Mouse (Mus musculus) embryonic facial prominence, embryonic 14.5 days (tissue): ENCODE measurements around the gene Foxj3. TPM values are rescaled to one million over a fixed set of nuclear protein-coding genes. Genes with fewer than 3 reads are reported as not detected.
"Not testable (repeated sequence)": the region's sequence is repeated elsewhere in the genome, so short reads cannot be mapped to it uniquely, and the experiment has no call there.

Source experiments
- ATAC-seq: fragments of 200-750 bp; cut with Nextera tagmentation; 2 replicates; pipeline ENCODE4 v1.8.0; 2017; ENCODE audit warnings: low read depth, moderate number of reproducible peaks, moderate TSS enrichment
- DNase-seq: peaks from one replicate; pipeline ENCODE4 v3.0.0-alpha.2; 2015; ENCODE audit warnings: low spot score
- H3K27ac ChIP-seq: fragments of 300-500 bp; sonication (generic); replicated peaks from 2 replicates; pipeline ENCODE4 v1.5.1; 2014; ENCODE audit warnings: low read depth, mild to moderate bottlenecking, low read length, moderate library complexity
- H3K27me3 ChIP-seq: fragments of 300-500 bp; sonication (generic); replicated peaks from 2 replicates; pipeline ENCODE4 v1.6.1; 2014; ENCODE audit warnings: low read length; ENCODE audit not compliant: control insufficient read depth, insufficient read depth
- H3K36me3 ChIP-seq: fragments of 300-500 bp; sonication (generic); 2 replicates; pipeline ENCODE4 v1.6.1; 2014; ENCODE audit warnings: low read length, mixed read lengths; ENCODE audit not compliant: control insufficient read depth, insufficient read depth
- H3K4me1 ChIP-seq: fragments of 300-500 bp; sonication (generic); 2 replicates; pipeline ENCODE4 v1.6.1; 2014; ENCODE audit warnings: antibody characterized with exemption, low read length; ENCODE audit not compliant: control insufficient read depth, insufficient read depth
- H3K4me2 ChIP-seq: fragments of 300-500 bp; sonication (generic); 2 replicates; pipeline ENCODE4 v1.6.1; 2014; ENCODE audit warnings: low read depth, mild to moderate bottlenecking, low read length, moderate library complexity, mixed read lengths
- H3K4me3 ChIP-seq: fragments of 300-500 bp; sonication (generic); 2 replicates; pipeline ENCODE4 v1.5.1; 2014; ENCODE audit warnings: low read depth, mild to moderate bottlenecking, low read length
- H3K9ac ChIP-seq: fragments of 300-500 bp; sonication (generic); 2 replicates; pipeline ENCODE4 v1.6.1; 2014; ENCODE audit warnings: low read depth, mild to moderate bottlenecking, low read length, moderate library complexity, mixed read lengths
- H3K9me3 ChIP-seq: fragments of 300-500 bp; sonication (generic); 2 replicates; pipeline ENCODE4 v1.6.1; 2016; ENCODE audit warnings: low read length; ENCODE audit not compliant: control insufficient read depth
- WGBS: fragments of 180-500 bp; shearing (Covaris S2); extraction: QIAGEN DNeasy Blood & Tissue Kit; methylation state at CpG from one replicate; pipeline ENCODE4 v1.1.7; 2014; 5-methylcytosine and 5-hydroxymethylcytosine counted together
- polyA plus RNA-seq: library from polyadenylated mRNA; unstranded; fragments of >200 nt; fragmentation: Nextera tagmentation; extraction: Ambion mirVana; gene quantifications from 2 replicates; pipeline ENCODE4 v1.2.1, GENCODE M21; 2014

Gene Foxj3
- 25.1 and 27.8 TPM in 2 replicates for polyA plus RNA-seq

DNA sequence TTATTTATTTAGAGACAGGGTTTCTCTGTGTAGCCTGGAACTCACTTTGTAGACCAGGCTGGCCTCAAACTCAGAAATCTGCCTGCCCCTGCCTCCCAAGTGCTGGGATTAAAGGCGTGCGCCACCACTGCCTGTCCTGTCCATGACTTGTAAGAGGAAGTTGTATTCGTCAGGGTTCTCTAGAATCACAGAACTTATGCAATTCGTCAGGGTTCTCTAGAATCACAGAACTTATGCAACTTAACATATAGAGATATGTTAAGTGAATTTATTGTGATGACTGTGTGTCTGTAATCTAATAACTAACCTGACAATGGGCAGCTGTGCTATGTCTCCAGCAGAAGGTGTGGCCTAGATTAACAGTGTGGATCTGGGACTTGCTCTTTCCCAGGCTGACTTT lies at the start of gene Foxj3:
TSS of gene Foxj3 (plus strand) at position 390 of the 400 bp plus-strand sequence.
- H3K9ac ChIP-seq, DNase-seq: not testable (repeated sequence)

DNA sequence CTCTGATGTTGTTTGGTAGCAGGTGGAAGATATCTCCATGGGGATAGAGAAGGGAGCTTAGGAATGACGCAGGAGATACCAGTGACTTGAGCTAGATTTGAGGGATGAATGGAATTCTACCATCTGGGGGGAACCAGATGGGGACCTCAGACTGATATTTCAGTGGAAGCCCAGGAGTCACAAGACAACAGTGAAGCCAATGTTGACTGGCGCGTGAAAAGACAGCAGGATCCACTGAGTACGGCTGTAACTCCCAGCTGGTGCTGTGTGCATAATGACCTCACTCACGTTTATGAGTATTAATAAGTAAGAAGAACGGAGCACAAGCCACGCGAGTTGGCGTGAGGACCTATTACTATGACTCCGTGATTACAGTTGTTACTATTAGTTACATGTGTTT lies 47.1 kb upstream of the Foxj3 start:
- no peak for DNase-seq
- Histone ChIP-seq H3K27me3 (peaks cover 38% of the 10 kb centered on the region), H3K4me1 (peaks cover 5% of the 10 kb centered on the region; the same call in 1 of the 2 replicates), H3K36me3 (no peaks in the 10 kb centered on the region), H3K4me2 (no peak overlapping the region), H3K27ac (no peak overlapping the region), H3K4me3 (no peak overlapping the region), H3K9ac (no peak overlapping the region), H3K9me3 (peaks cover 4% of the 10 kb centered on the region; the same call in 1 of the 2 replicates)
- 92% methylated on average over 10 of the region's 10 CpGs for WGBS
- ATAC-seq, result no peak

More for the DNA sequence above, at the start of gene Foxj3:
- H3K4me3 ChIP-seq, H3K36me3 ChIP-seq, H3K27me3 ChIP-seq, H3K27ac ChIP-seq, H3K4me2 ChIP-seq, H3K9me3 ChIP-seq, ATAC-seq: not testable (repeated sequence)
- 91% methylated on average over 4 of the region's 4 CpGs for WGBS
- peaks cover 12% of the 10 kb centered on the region for H3K4me1 ChIP-seq

DNA sequence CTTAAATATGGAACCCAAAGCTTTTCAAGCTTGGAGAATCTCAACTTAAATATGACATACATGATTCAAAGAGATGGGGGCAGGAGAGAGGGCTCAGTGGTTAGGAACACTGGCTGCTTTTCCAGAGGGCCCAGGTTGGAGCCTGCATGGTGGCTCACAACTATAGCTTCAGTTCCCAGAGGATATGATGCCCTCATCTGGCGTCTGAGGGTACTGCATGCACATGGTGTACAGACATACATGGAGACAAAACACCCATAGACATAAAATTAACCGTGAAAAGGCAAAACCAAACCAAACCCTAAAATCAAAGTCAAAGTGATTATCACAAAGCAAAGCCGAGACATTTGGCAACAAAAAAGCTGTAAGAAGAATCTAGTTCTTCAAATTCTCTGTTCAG lies 46.0 kb upstream of the Foxj3 start:
- no peak overlapping the region for H3K4me3 ChIP-seq
- no peak overlapping the region for H3K4me2 ChIP-seq
- 69% methylated on average over 3 of the region's 3 CpGs for WGBS
- ATAC-seq (no peak), DNase-seq (no peak)
- no peak overlapping the region for H3K27ac ChIP-seq
- H3K27me3 ChIP-seq, result peaks cover 39% of the 10 kb centered on the region
- H3K4me1 ChIP-seq, result peaks cover 5% of the 10 kb centered on the region; the same call in 1 of the 2 replicates
- H3K9ac ChIP-seq, result no peak overlapping the region
- H3K9me3 ChIP-seq, result peaks cover 4% of the 10 kb centered on the region; the same call in 1 of the 2 replicates
- H3K36me3 ChIP-seq, result no peaks in the 10 kb centered on the region

DNA sequence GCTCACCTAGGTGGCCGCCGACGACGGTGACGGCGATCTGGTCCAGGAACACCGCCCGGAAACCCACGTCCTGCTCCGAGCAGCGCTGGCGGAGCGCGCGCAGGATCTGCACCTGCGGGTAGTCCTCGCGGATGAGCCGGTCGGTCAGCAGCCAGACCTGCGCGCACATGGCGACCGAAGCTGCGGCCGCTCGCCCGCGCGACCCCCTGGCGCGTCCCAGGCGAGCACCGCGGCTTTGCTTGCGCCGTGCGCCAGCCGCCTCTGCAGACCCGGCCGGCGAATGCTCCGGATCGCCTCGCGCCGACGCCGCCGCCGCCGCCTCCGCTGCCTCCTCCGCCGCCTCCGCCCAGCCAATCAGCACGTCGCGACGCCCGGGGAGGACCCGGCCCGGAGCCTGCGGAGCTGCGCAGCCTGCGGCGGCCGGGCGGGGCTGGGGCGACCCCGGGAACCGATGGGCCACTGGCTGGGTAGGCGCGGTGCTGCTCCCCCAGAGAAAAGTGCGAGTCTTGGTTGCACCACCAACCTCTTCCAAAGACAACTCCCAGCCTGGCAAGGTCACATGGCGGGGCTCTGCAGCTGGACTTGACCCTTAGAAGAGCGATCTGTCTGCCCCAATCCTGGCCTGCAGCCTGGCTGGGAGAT lies 44.4 kb upstream of the Foxj3 start, which contains the start of gene Rimkla:
TSS of gene Rimkla (minus strand) at position 338 of the 642 bp plus-strand sequence.
- Histone ChIP-seq H3K4me3 (peak within 1 kb of the TSS; percentile 62), H3K27me3 (peaks cover 39% of the 10 kb centered on the region), H3K9ac (peak within 1 kb of the TSS; percentile 58), H3K27ac (no peak within 1 kb of the TSS), H3K36me3 (no peaks in the 10 kb centered on the region), H3K9me3 (peaks cover 4% of the 10 kb centered on the region; the same call in 1 of the 2 replicates), H3K4me2 (peak within 1 kb of the TSS; percentile 92), H3K4me1 (peaks cover 5% of the 10 kb centered on the region; the same call in 1 of the 2 replicates)
- 0% methylated on average over 17 of the region's 77 CpGs for WGBS
- ATAC-seq (peak; percentile 95), DNase-seq (peak; percentile 61)

DNA sequence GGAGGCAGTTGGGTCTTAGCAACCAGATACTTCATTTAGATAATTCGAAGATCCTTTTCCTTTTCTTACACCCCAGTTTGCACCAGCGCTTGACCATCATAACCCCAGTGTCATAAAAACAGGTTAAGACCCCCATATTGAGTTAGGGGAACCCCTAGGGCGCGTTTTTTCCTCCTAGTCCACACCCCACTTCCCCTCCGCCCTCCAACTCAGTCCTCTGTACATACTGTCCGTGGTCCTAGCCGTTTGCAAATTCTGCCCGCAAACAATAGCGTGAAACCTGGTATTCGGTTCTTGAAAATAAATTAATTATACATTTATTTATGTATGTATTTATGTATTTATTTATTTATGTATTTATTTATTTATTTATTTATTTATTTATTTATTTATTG lies 43.9 kb upstream of the Foxj3 start:
- Histone ChIP-seq H3K4me1 (peaks cover 5% of the 10 kb centered on the region; the same call in 1 of the 2 replicates), H3K9me3 (peaks cover 4% of the 10 kb centered on the region; the same call in 1 of the 2 replicates), H3K27me3 (peaks cover 39% of the 10 kb centered on the region), H3K36me3 (no peaks in the 10 kb centered on the region), H3K9ac (no peak overlapping the region), H3K4me3 (peak overlapping the region; percentile 62), H3K27ac (no peak overlapping the region), H3K4me2 (peak overlapping the region; percentile 92)
- WGBS, result 38% methylated on average over 10 of the region's 10 CpGs
- ATAC-seq (no peak), DNase-seq (no peak)

DNA sequence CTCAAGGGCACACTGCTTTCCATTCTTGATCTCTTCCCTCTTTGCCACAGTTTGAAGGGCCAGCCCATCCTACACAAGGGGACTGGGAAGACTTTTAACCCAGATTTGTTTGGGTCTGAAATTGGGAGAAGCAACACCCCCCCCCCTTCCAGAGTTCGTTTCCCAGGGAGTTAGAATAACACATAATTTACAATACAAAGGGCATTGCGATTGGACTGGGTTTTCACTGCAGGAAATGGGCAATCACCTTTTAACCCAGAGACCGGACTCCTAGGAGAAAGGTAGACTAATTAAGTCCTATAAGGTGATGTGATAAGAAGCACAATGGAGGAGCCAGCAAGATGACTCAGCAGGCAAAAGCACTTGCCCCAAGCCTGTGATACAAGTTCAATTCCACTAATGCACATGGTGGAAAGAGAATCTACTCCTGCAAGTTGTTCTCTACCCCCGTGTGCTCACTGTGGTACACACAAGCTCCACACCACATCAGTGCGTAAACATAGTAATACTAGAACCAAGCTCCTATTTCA lies 38.4 kb upstream of the Foxj3 start:
- H3K4me3 ChIP-seq, result no peak overlapping the region
- H3K27me3 ChIP-seq, result peaks cover 12% of the 10 kb centered on the region
- H3K27ac ChIP-seq, result no peak overlapping the region
- H3K4me1 ChIP-seq, result no peaks in the 10 kb centered on the region
- no peak overlapping the region for H3K4me2 ChIP-seq
- H3K9me3 ChIP-seq, result no peaks in the 10 kb centered on the region
- no peaks in the 10 kb centered on the region for H3K36me3 ChIP-seq
- no peak for ATAC-seq
- no peak for DNase-seq
- 54% methylated on average over 5 of the region's 5 CpGs for WGBS
- H3K9ac ChIP-seq, result no peak overlapping the region

GRCm38 (mm10) chr4:119511591-119511990 lies 25.2 kb upstream of the Foxj3 start:
- H3K4me1 ChIP-seq, result no peaks in the 10 kb centered on the region
- no peak overlapping the region for H3K9ac ChIP-seq
- H3K4me2 ChIP-seq, result no peak overlapping the region
- no peaks in the 10 kb centered on the region for H3K36me3 ChIP-seq
- 62% methylated on average over 2 of the region's 2 CpGs for WGBS
- no peak overlapping the region for H3K4me3 ChIP-seq
- no peak overlapping the region for H3K27ac ChIP-seq
- no peaks in the 10 kb centered on the region for H3K27me3 ChIP-seq
- H3K9me3 ChIP-seq, result no peaks in the 10 kb centered on the region
- ATAC-seq, result no peak
- DNase-seq, result no peak

GRCm38 (mm10) chr4:119512731-119513141 lies 24.1 kb upstream of the Foxj3 start:
- Histone ChIP-seq H3K27me3 (no peaks in the 10 kb centered on the region), H3K9ac (no peak overlapping the region), H3K9me3 (no peaks in the 10 kb centered on the region), H3K36me3 (no peaks in the 10 kb centered on the region), H3K4me1 (no peaks in the 10 kb centered on the region), H3K27ac (no peak overlapping the region), H3K4me3 (no peak overlapping the region), H3K4me2 (no peak overlapping the region)
- DNase-seq, result no peak
- ATAC-seq, result no peak
- 57% methylated on average over 3 of the region's 3 CpGs for WGBS
